Mouse (Mus musculus) leukemia stem cell, adult 10-12 weeks (primary cell): ENCODE measurements around the gene Itgb8. TPM values are rescaled to one million over a fixed set of nuclear protein-coding genes. Genes with fewer than 3 reads are reported as not detected.

Experiments
- polyA plus RNA-seq: library from polyadenylated mRNA; stranded (reverse); fragments of >175 nt; gene quantifications from 2 replicates; pipeline ENCODE4 v1.2.3, GENCODE M21; 2012; ENCODE audit warnings: low replicate concordance

Itgb8 gene
- 0.03 and 0.09 TPM in 2 replicates for polyA plus RNA-seq

DNA sequence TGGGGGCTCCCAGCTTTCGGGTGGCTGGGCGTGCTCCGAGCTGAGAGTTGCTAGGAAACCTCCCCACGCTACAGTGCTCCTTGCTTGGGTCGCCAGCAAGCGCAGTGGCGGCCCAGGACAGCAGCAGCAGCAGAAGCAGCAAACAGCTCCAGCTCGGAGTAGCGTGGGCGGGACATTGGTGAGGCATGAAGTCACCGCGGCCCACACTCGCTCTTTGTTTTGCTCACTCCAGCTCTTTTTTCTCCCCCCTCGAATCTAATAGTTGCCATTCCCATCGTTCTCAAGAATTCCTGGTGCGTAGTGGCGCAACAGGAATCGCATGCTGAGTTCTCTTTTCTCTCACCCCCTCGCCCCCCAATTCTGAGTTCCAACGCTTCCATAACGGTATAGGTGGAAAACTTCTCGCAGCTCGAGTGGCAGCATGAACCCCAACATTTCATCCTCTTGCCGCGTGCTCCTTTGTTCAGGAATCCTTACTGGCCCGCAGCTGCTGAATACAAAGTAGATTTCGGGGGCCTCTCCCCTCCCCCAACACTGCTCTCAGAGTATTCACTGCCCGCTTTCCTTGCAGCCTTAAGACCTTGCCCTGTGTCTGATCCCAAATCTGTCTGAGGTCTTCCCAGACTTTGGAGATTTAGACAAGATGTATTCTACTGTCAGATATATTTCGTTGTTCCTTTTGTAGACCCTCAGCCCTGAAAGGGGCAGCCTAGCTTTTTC is at the start of gene Itgb8:
Gene Itgb8, minus strand, starts transcription at position 107 of the 720 bp plus-strand sequence.

Other genes with a start within 250 kb of the Itgb8 start
- gene Macc1, start 75.5 kb upstream of the Itgb8 start, polyA plus RNA-seq = not detected in 2 replicates